Mouse (Mus musculus) stomach, postnatal 0 days (tissue): Measurements from ENCODE around the gene Erf.

Experiments
- CTCF ChIP-seq: IDR thresholded peaks from 2 replicates; pipeline ENCODE4 v1.5.1; 2016; ENCODE audit warnings: antibody characterized with exemption, low read depth, mild to moderate bottlenecking, moderate library complexity
- EP300 ChIP-seq: optimal IDR thresholded peaks from 2 replicates; pipeline ENCODE3; 2016; ENCODE audit warnings: antibody characterized with exemption

DNA sequence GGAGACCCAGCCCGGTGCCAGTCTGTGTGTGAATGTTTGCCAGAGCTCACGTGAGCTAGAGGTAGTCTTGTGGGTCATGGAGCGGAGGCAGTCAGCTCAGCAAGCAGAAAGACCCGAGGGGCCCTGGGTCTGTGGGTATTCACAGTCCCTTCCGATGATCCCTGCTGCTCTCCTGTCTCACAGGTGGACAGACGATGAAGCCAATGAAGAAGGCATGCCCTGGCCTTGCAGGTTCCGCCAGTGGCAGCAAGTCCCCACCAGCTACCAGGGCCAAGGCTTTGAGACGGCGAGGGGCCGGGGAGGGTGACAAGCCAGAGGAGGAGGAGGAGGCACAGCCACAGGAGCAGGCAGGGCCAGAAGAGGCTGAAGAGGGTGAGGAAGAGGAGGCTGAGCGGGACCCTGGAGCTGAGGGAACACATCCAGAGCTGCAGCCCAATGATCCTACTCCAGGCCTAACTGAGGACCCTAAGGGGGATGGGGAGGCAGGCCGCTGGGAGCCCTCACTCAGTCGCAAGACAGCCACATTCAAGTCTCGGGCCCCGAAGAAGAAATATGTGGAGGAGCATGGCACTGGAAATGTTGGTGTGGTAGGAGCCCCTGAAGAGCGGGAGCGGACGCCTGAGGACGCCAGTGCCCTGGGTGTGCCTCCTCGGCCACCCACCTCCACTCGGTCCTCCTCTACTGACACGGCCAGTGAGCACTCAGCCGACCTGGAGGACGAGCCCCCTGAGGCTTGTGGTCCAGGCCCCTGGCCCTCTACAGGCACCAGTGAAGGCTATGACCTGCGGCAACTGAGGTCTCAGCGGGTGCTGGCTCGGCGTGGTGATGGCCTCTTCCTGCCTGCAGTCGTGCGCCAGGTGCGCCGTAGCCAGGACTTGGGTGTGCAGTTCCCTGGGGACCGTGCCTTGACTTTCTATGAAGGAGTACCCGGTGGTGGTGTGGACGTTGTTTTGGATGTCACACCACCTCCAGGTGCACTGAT is 20.4 kb upstream of the Erf start:
- no peak for TF ChIP-seq CTCF
- no peak for TF ChIP-seq EP300
